Mouse (Mus musculus): ENCODE data around the gene Srsf10. TPM values are rescaled to one million over a fixed set of nuclear protein-coding genes. Genes with fewer than 3 reads are reported as not detected.

Srsf10 gene
- polyA plus RNA-seq (2012; rRNA removed): 107 and 115 TPM in 2 replicates

DNA sequence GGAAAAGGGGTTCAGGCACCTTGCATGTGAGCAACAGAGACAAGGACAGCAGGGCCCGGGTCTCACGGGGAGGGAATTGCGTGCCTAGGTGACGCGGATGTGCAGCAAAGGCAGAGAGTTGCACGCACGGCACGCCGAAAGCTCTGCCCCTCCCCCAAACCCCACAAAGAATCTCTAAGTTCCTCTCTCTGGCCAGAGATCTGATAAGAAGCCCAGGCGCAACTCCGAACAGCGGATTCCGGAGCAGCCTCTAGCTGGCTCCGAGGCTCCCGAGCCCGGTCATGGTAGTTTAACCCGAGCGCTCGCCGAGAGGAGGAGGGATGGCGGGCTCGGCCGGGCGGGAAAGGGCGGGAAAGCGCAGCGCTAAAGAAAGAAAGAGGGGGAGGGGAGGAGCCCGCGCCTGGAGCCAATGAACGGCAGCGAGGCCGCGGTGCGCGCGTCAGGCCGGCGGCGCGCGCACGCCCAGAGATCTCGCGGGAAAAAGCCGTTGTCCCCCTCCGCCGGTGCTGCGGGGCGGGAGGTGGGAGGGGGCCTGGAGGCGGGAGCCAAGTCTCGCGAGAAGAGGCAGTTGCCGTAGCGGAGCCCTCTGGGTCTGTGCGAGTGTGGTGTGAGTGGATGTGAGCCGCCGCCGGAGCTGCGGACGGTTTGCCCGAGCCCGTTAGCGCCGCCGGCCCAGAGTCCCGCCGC lies at the start of gene Srsf10:
Gene Srsf10 (plus strand): TSS at position 212 of the 687 bp plus-strand sequence.

DNA sequence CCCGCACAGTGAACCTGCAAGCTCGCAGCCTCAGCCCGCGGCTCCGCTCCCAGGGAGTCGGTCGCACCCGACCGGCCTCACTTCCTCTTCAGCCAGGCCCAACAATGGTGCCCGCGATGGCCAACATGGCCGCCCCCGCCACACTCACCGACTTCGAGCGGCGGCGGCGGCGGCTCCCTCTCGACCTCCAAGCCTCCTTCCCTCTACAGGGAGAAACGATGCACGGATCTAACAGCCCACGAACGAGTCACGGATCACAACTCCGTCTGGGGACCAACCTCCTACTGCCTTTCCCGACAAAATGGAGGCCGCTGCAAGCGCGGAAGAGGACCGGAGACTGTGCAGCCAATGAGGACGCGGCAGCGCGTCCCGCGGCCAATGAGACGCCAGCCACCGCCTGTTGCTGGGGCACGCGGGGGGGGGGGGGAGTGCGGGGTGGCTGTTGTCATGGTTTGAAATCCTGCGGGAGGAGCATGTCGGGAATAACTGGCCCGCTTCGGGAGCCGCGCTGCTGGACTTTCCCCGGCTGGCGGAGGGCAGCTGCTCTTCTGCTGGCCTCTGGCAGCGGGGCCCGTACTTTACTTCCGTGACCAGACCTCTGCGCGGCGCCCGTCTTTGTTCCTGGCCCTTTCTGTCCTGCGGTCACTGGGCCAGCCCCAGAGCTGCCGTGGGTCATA lies 18.1 kb downstream of the Srsf10 start, which contains the start of gene Pnrc2:
Gene Pnrc2 (minus strand): TSS at position 325 of the 677 bp plus-strand sequence.

DNA sequence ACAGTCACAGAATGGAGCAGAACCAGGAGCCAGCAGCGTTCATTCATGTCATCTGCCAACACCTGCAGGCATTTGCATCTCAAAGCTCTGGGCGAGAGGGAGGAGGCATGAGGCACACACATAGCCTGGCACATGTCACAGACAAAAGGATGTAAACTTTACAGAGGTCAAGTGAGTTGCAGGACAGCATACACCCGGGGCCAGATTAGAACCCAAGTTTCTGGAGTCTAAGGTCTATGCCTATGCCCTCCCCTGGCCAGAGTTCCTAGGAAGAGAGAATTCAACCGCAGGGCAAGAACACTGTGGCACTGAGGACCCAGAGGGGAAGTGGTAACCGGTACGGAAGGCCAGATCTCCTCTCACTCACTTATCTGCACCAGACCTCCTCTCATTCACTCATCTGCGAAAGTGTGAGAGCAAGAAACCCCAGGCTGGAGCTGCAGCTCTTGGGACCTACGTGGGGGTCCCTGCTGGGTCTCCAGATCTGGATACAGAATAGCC lies 39.6 kb downstream of the Srsf10 start, which contains the start of gene Cnr2:
Gene Cnr2 (plus strand): TSS at position 324 of the 501 bp plus-strand sequence.

Other genes with a start within 250 kb of the Srsf10 start
- 0.49 and 0.53 TPM in 2 replicates for gene Ifnlr1, start 169.5 kb upstream of the Srsf10 start, polyA plus RNA-seq (2012; rRNA removed)
- 0.04 and 0.09 TPM in 2 replicates for gene Il22ra1, start 127.6 kb upstream of the Srsf10 start, polyA plus RNA-seq (2012; rRNA removed)
- gene Myom3, start 96.0 kb upstream of the Srsf10 start, polyA plus RNA-seq (2012; rRNA removed): 0.51 and 2.1 TPM in 2 replicates
- 62.5 and 124 TPM in 2 replicates for gene Pnrc2, start 18.1 kb downstream of the Srsf10 start, polyA plus RNA-seq (2012; rRNA removed)
- 0.04 and 0.08 TPM in 2 replicates for gene Cnr2, start 39.6 kb downstream of the Srsf10 start, polyA plus RNA-seq (2012; rRNA removed)
- 44.9 and 46.3 TPM in 2 replicates for gene Fuca1, start 65.0 kb downstream of the Srsf10 start, polyA plus RNA-seq (2012; rRNA removed)
- gene Hmgcl, start 90.7 kb downstream of the Srsf10 start, polyA plus RNA-seq (2012; rRNA removed): 52.7 and 58.3 TPM in 2 replicates
- 52.2 and 53.0 TPM in 2 replicates for gene Gale, start 108.0 kb downstream of the Srsf10 start, polyA plus RNA-seq (2012; rRNA removed)
- 141 and 147 TPM in 2 replicates for gene Lypla2, start 116.9 kb downstream of the Srsf10 start, polyA plus RNA-seq (2012; rRNA removed)
- gene Pithd1, start 131.5 kb downstream of the Srsf10 start, polyA plus RNA-seq (2012; rRNA removed): 65.7 and 68.3 TPM in 2 replicates
- gene Eloa, start 166.0 kb downstream of the Srsf10 start, polyA plus RNA-seq (2012; rRNA removed): 18.9 TPM in 2 replicates
- gene Rpl11, start 197.7 kb downstream of the Srsf10 start, polyA plus RNA-seq (2012; rRNA removed): 953 TPM in 2 replicates